Mouse (Mus musculus) lung, adult 2 months (tissue): ENCODE measurements around the gene Haus8.

ENCODE experiments used
- CTCF ChIP-seq: fragments of 200-500 bp; IDR thresholded peaks from 2 replicates; pipeline ENCODE4 v1.5.1; 2011; ENCODE audit warnings: mild to moderate bottlenecking, low read length, control low read depth; ENCODE audit not compliant: insufficient read depth
- POLR2A ChIP-seq: fragments of 200-500 bp; IDR thresholded peaks from 2 replicates; pipeline ENCODE4 v1.6.1; 2011; ENCODE audit warnings: low read depth, mild to moderate bottlenecking, control low read depth, low read length, borderline replicate concordance; ENCODE audit errors: extremely low read depth

DNA sequence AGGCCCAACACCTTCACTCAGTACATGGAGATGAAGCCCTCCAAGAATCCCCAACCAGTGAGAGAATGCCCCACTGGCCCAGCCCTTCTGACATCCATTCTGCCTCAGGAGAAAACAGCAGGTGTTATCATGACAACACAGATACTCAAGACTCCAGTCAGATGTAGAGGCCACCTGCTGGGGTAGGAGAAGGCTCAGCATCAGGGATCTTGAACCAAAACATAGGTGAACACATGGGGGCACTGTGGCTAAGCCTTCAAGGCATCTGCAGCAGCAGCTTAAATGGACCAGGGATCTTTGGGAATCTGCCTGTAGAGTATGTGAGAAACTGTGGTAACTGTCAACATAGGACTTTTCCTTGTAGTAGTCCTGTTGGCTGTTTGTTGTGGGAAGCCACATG lies 11.5 kb downstream of the Haus8 start:
- TF ChIP-seq CTCF (peak; percentile 38; the same call in 1 of the 2 replicates), POLR2A (no peak)
